Comparison of ENCODE assay signal across 2 mouse cellular contexts in the genomic region with DNA sequence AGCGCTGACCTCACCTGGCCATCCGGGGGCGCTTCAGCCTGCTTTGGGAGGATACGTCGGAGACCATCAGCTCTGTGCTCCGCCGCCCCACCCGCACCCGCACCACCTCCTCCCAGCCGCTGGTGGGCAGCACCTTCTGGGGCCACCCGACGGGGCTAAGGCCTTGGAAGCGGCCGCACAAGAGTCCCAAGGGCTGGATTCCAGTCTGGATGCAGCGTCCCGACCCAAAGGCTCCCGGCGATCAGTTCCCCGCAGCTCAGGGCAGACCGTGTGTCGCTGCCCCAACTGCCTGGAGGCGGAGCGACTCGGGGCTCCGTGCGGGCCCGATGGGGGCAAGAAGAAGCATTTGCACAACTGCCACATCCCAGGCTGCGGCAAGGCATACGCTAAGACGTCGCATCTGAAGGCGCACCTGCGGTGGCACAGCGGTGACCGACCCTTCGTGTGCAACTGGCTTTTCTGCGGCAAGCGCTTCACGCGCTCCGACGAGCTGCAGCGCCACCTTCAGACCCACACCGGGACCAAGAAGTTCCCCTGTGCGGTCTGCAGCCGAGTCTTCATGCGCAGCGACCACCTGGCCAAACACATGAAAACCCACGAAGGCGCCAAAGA.
TF ChIP-seq lines count a peak whose summit lies in the region.

No protein-coding gene starts in this region.

TF ChIP-seq in C2C12, 6 proteins besides CTCF, POLR2A, EP300 and RAD21:
- no peak for TF ChIP-seq USF1 (IDR thresholded peaks at IDR 0.05; ENCODE audit: low read depth)
- no peak for TF ChIP-seq MYOG (IDR thresholded peaks at IDR 0.05; ENCODE audit: control insufficient read depth, extremely low read depth, insufficient read length)
- no peak for TF ChIP-seq MYOD1 (IDR thresholded peaks at IDR 0.05; ENCODE audit: control insufficient read depth, insufficient read length, low read depth)
- TF ChIP-seq MAX (IDR thresholded peaks at IDR 0.05): no peak
- no peak for TF ChIP-seq CEBPB (IDR thresholded peaks at IDR 0.05; ENCODE audit: low read depth)
- TF ChIP-seq FOSL1 (IDR thresholded peaks at IDR 0.05; ENCODE audit: insufficient read depth, low read length, poor library complexity, severe bottlenecking): no peak

TF ChIP-seq in myocyte, 11 proteins besides CTCF, POLR2A, EP300 and RAD21:
- peak in 1 of 3 experiments; percentile 27 for TF ChIP-seq MYOG (IDR thresholded peaks at IDR 0.05; ENCODE audit: control insufficient read depth in 1 of 3, insufficient read depth in 1 of 3, insufficient read length in 2 of 3, low read depth in 2 of 3)
- peak in 1 of 3 experiments; percentile 5 for TF ChIP-seq MYOD1 (IDR thresholded peaks at IDR 0.05; ENCODE audit: control insufficient read depth in 1 of 3, insufficient read length in 2 of 3, low read depth in 2 of 3)
- TF ChIP-seq E2F4 (IDR thresholded peaks at IDR 0.05; ENCODE audit: insufficient read depth): no peak
- no peak for TF ChIP-seq USF1 (IDR thresholded peaks at IDR 0.05; ENCODE audit: low read depth)
